Mouse (Mus musculus) stomach, embryonic 15.5 days (tissue): ENCODE measurements around the gene Wfs1. TPM values are rescaled to one million over a fixed set of nuclear protein-coding genes. Genes with fewer than 3 reads are reported as not detected.
"Not testable (repeated sequence)": the region's sequence is repeated elsewhere in the genome, so short reads cannot be mapped to it uniquely, and the experiment has no call there.

ENCODE experiments used
- ATAC-seq: fragments of 200-750 bp; cut with Nextera tagmentation; 2 replicates; pipeline ENCODE4 v1.8.0; 2017; ENCODE audit warnings: low read depth, moderate number of reproducible peaks, moderate TSS enrichment; ENCODE audit not compliant: insufficient read depth, low FRiP score
- H3K27ac ChIP-seq: fragments of 300-500 bp; sonication (generic); 2 replicates; pipeline ENCODE4 v1.5.1; 2015; ENCODE audit warnings: mild to moderate bottlenecking, inconsistent platforms
- H3K27me3 ChIP-seq: fragments of 300-500 bp; sonication (generic); replicated peaks from 2 replicates; pipeline ENCODE4 v1.6.1; 2015; ENCODE audit warnings: inconsistent platforms
- H3K36me3 ChIP-seq: fragments of 300-500 bp; sonication (generic); 2 replicates; pipeline ENCODE4 v1.6.1; 2015; ENCODE audit warnings: inconsistent platforms
- H3K4me1 ChIP-seq: fragments of 300-500 bp; sonication (generic); 2 replicates; pipeline ENCODE4 v1.6.1; 2015; ENCODE audit warnings: inconsistent platforms
- H3K4me2 ChIP-seq: fragments of 300-500 bp; sonication (generic); 2 replicates; pipeline ENCODE4 v1.6.1; 2015; ENCODE audit warnings: mild to moderate bottlenecking, inconsistent platforms
- H3K4me3 ChIP-seq: fragments of 300-500 bp; sonication (generic); replicated peaks from 2 replicates; pipeline ENCODE4 v1.5.1; 2015; ENCODE audit warnings: inconsistent platforms
- H3K9ac ChIP-seq: fragments of 300-500 bp; sonication (generic); 2 replicates; pipeline ENCODE4 v1.6.1; 2015; ENCODE audit warnings: inconsistent platforms
- H3K9me3 ChIP-seq: fragments of 300-500 bp; sonication (generic); 2 replicates; pipeline ENCODE4 v1.6.1; 2016; ENCODE audit warnings: inconsistent platforms
- WGBS: fragments of 180-500 bp; shearing (Covaris S2); methylation state at CpG from one replicate; pipeline ENCODE4 v1.1.7; 2015; 5-methylcytosine and 5-hydroxymethylcytosine counted together
- polyA plus RNA-seq: library from polyadenylated mRNA; unstranded; fragments of >200 nt; fragmentation: Nextera tagmentation; extraction: Ambion mirVana; gene quantifications from 2 replicates; pipeline ENCODE4 v1.2.1, GENCODE M21; 2015

The Wfs1 gene
- polyA plus RNA-seq, 1 experiment from 2014 or later = 10.8 TPM

DNA sequence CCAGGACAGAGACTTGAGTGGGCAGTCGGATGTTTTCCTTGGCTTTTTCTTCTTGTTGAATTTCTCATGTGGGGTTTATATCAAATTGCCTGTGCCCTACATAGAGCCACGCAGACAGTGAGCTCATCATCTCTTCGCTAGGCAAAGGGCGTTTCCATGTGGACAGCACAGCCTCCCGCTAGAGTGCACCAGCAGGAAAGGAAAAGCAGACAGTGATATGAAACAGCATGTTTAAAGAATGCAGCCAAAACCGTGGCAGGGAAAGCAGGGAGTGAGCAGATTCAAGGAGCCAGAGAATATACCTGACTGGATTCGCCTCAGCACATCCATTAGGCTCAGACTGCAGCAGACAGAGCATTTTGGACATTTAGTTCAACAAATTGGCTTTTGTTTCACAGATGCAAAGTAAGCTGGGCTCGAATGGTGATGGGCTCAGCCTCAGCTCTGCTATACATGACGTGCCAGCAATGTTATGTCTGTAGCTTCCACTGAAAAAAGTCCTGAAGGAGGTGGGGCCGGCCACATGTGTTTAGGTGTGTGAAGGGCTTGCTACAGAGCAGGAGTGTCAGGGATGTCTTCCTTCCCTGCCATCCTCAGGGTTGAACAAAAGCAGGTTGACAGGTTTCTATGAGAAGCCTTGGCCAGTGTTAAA lies 21.8 kb upstream of the Wfs1 start:
- no peaks in the 10 kb centered on the region for H3K27me3 ChIP-seq
- no peaks in the 10 kb centered on the region for H3K4me1 ChIP-seq
- H3K4me2 ChIP-seq = no peak overlapping the region
- no peak overlapping the region for H3K9ac ChIP-seq
- H3K36me3 ChIP-seq = no peaks in the 10 kb centered on the region
- H3K9me3 ChIP-seq = no peaks in the 10 kb centered on the region
- no peak for ATAC-seq
- WGBS = 72% methylated on average over 10 of the region's 10 CpGs
- no peak overlapping the region for H3K27ac ChIP-seq
- no peak overlapping the region for H3K4me3 ChIP-seq

DNA sequence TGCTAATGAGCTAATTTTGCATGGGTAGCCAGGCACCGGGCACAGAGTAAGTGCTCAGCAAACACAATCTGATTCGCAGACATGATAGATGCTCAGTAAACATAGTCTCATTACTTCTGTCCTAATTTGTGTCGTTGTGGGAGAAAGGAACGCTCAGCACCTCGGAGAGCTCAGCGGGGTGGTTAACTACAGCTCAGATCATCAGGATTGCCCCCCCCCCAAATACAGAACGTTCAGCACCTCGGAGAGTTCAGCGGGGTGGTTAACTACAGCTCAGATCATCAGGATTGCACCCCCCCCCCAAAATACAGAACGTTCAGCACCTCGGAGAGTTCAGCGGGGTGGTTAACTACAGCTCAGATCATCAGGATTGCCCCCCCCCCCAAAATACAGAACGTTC lies 20.8 kb upstream of the Wfs1 start:
- H3K4me1 ChIP-seq, H3K36me3 ChIP-seq, H3K4me2 ChIP-seq, H3K9me3 ChIP-seq, H3K9ac ChIP-seq, H3K4me3 ChIP-seq, ATAC-seq, H3K27ac ChIP-seq, H3K27me3 ChIP-seq: not testable (repeated sequence)
- WGBS = 22% methylated on average over 13 of the region's 13 CpGs

DNA sequence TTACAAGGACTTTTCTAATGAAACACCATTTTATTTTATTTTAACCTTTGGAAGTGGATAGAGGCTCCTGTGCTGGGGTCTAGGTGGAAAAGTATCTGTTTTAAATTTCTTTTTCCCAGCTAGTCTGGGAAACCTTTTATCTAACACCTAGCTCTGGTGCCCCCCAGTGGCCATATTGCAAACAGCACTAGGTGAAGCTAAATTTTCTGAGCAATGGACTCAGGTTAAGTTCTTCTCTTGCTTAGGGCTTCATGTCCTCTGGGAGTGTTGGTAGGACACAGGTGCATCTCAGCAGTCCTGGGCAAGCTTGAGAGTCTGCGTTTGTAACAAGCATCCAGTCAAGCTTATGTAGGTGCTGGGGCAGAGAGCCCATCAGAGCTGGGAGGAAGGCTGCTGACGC lies 13.0 kb upstream of the Wfs1 start:
- ATAC-seq = no peak
- H3K9me3 ChIP-seq = no peaks in the 10 kb centered on the region
- H3K27ac ChIP-seq = no peak overlapping the region
- no peaks in the 10 kb centered on the region for H3K4me1 ChIP-seq
- H3K4me2 ChIP-seq = no peak overlapping the region
- H3K4me3 ChIP-seq = no peak overlapping the region
- no peaks in the 10 kb centered on the region for H3K36me3 ChIP-seq
- no peaks in the 10 kb centered on the region for H3K27me3 ChIP-seq
- WGBS = 58% methylated on average over 2 of the region's 2 CpGs
- no peak overlapping the region for H3K9ac ChIP-seq

DNA sequence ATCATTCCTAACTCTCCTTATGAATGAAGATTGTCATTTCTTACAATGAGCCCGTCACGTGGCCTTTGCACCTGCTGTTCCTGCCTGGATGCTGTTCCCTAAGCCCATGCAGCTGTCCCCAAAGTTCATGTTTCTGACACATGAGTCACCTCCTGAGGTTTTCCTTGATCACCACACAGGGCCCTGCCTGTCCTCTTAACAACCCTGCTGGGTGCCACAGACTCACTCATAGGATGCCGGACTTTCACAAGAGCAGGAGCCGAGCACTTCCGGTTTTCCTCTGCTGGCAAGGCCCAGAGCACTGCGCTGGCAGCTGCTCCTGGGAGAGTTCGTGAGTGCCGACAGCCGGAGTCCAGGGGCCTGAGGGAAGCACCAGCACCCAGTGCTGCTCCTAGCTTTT lies 12.0 kb upstream of the Wfs1 start:
- H3K27me3 ChIP-seq = no peaks in the 10 kb centered on the region
- no peaks in the 10 kb centered on the region for H3K4me1 ChIP-seq
- ATAC-seq = no peak
- H3K4me3 ChIP-seq = no peak overlapping the region
- 85% methylated on average over 9 of the region's 9 CpGs for WGBS
- H3K9ac ChIP-seq = no peak overlapping the region
- H3K36me3 ChIP-seq = no peaks in the 10 kb centered on the region
- no peaks in the 10 kb centered on the region for H3K9me3 ChIP-seq
- H3K27ac ChIP-seq = no peak overlapping the region
- no peak overlapping the region for H3K4me2 ChIP-seq

DNA sequence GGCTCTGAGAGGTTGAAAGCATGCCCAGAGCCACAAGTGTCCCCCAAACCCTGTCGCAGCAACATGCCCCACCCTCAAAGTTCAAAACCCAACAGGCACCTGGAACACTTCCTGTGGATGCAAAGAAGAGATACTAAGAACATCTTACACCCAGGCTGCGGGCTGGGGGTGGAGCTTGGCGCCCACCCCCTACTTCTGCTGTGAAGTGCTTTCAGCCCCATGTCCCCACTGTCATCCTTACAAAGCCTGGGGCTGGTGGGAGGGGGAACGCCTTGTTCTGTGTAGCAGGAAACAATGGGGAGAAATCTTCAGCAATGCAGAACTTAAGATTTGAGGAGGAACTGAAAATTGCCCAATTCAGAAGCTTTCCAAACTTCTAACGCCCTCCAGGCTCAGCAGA lies 9.0 kb upstream of the Wfs1 start:
- ATAC-seq = no peak
- no peak overlapping the region for H3K9ac ChIP-seq
- no peaks in the 10 kb centered on the region for H3K4me1 ChIP-seq
- no peaks in the 10 kb centered on the region for H3K36me3 ChIP-seq
- no peak overlapping the region for H3K4me2 ChIP-seq
- no peaks in the 10 kb centered on the region for H3K27me3 ChIP-seq
- H3K4me3 ChIP-seq = no peak overlapping the region
- 43% methylated on average over 5 of the region's 5 CpGs for WGBS
- no peak overlapping the region for H3K27ac ChIP-seq
- no peaks in the 10 kb centered on the region for H3K9me3 ChIP-seq

DNA sequence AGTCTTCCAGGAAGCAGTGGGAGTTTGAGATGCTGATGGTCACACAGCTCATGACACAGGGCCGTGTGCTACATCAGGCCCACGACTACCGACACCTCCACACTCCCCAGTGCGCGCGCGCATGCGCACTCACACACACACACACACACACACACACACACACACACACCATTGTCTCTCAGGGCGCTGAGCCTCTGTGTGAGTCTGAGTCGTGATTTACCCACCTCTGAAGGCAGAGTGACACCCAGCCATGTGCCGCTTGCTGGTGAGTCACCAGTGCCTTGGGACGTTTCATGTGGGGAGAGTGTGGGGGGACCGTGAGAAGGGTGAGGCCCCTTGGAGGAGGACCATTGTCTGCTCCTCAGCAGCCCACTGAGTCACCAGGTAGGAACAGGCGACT lies 7.4 kb upstream of the Wfs1 start:
- WGBS = 80% methylated on average over 14 of the region's 14 CpGs
- Histone ChIP-seq H3K4me2 (no peak overlapping the region), H3K9ac (no peak overlapping the region), H3K36me3 (no peaks in the 10 kb centered on the region), H3K4me3 (no peak overlapping the region), H3K27ac (no peak overlapping the region), H3K9me3 (no peaks in the 10 kb centered on the region), H3K27me3 (no peaks in the 10 kb centered on the region), H3K4me1 (no peaks in the 10 kb centered on the region)
- ATAC-seq = no peak

DNA sequence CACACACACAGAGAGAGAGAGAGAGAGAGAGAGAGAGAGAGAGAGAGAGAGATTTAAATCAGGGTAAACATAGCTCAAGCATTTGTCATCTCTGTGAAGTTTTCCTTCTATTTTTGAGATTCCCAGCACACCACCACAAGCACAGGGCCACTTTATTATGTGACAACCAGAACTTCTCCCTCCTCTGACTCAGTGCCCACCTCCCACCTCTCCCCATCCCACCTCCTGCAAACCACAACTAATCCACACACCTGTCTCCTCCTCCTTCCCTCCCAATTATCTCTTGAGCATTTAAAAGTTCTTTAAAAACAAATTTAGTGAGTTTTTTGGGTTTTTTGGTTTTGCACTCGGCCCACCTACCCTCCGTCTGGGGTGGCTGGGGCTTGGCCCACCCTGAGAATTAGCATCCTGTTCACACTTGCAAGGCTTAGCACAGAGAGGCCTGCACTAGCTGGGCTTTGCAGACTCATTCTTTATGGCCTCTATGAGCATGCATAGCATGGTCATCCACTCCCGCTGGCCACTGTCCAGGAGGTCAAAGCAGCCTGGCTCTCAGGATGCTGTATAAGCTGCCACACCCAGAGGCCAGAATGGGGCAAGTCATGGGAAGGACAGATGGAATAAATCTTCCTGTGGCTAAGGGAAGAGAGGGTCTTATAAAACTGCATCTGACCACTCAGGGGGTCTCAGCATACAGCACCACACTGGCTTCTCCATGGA lies 1.8 kb upstream of the Wfs1 start:
- no peaks in the 10 kb centered on the region for H3K9me3 ChIP-seq
- H3K9ac ChIP-seq = no peak overlapping the region
- H3K27me3 ChIP-seq = no peaks in the 10 kb centered on the region
- WGBS = 77% methylated on average over 3 of the region's 3 CpGs
- no peak overlapping the region for H3K27ac ChIP-seq
- no peak for ATAC-seq
- no peaks in the 10 kb centered on the region for H3K36me3 ChIP-seq
- no peak overlapping the region for H3K4me3 ChIP-seq
- no peak overlapping the region for H3K4me2 ChIP-seq
- H3K4me1 ChIP-seq = 0 out of 2 replicates have a peak, but pooled peaks cover 13% of the 10 kb centered on the region

DNA sequence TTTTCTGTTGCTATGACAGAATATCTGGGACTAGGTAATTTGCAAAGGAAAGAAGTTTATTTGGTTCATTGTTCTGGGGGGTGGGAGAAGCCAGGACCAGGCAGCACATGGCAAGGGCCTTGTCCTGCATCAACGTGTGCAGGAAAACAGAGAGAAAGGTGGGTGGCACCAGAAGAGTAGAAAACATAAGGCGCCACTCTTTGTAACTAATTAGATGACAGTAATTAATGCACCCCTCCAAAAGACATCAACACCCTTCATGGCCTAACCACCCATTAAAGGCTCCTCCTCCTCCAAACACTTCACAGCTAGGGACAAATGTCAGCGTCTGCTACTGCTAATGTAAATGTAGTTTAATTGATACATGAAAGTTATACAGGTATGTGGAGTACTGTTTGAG lies 1.2 kb upstream of the Wfs1 start:
- Histone ChIP-seq H3K4me3 (no peak overlapping the region), H3K4me2 (no peak overlapping the region), H3K27ac (no peak overlapping the region), H3K36me3 (no peaks in the 10 kb centered on the region), H3K9ac (no peak overlapping the region), H3K27me3 (no peaks in the 10 kb centered on the region), H3K4me1 (0 out of 2 replicates have a peak, but pooled peaks cover 13% of the 10 kb centered on the region), H3K9me3 (no peaks in the 10 kb centered on the region)
- no peak for ATAC-seq
- 42% methylated on average over 3 of the region's 3 CpGs for WGBS

DNA sequence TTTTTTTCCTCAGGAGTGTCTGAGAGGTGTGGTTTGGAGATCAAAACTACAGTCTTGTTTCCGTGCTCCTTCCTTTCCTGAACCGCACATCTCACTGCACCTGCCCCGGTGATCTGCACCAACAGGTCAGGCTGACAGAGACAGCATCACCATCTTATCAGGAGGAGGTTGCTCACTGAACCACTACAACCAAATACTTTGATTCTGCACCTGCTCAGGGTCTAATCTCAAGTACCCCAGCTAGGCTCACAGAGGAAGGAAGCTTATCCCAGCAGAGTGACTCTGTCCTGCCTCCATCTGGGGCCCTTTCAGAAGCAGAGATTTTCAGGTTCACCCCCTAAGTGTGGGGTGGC lies 596 bp upstream of the Wfs1 start:
- WGBS = 6% methylated on average over 3 of the region's 3 CpGs
- Histone ChIP-seq H3K9me3 (no peaks in the 10 kb centered on the region), H3K4me2 (peak overlapping the region; percentile 97), H3K4me1 (0 out of 2 replicates have a peak, but pooled peaks cover 13% of the 10 kb centered on the region), H3K27ac (peak overlapping the region; percentile 81), H3K36me3 (no peaks in the 10 kb centered on the region), H3K9ac (no peak overlapping the region), H3K4me3 (peak overlapping the region; percentile 81), H3K27me3 (no peaks in the 10 kb centered on the region)
- no peak for ATAC-seq

DNA sequence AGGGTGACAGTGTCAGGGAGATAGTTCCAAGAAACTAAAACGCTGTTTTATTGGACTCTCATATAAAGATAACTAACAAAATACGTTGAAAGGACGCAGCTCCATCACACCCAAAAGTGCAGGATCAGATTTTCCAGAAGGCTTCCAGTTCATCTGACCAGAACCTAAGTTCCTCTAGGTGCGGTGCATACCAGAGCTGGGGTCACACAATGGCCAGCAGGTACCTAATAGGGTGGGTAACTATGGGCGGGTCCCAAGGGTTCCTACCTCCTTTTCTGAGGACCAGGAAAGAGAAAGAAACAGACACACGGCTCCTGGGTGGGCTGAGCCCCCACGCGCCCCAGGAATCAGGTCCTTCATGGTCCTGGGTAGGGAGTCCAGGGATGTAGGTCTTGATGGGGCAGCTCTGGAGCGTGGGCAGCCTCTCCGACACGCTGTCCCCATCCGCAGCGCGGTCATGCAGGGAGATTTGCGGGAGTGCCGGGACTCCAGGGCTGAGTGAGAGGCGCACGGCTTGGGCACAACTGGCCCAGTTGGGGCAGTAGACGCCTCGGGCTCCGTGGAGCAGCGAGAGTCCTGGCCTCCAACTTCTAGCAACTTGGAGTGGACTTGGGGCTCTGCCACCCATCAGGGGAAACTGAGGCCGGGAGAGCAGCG lies 753 bp downstream of the Wfs1 start:
- WGBS = 8% methylated on average over 24 of the region's 24 CpGs
- 0 out of 2 replicates have a peak, but pooled peaks have one; percentile 1 for ATAC-seq

DNA sequence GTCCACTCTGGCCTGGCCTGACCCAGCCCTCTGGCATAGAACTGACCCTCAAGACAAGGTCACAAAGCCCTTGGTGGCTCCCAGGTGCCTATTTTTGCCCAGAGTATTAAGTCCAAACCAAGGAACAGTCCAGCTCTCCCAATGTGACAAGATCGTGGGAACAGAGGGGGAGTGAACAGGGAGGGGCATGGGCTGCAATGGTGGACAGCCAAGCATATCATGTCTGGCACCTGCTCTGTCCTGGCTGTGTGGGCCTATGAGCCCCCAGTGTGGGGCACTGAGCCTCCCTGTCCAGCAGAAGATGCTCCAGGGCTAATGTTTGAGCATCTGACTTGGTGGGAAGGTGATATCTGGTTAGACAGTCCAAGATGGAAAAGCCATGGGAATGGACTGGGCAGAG lies 2.4 kb downstream of the Wfs1 start:
- H3K4me1 ChIP-seq = 0 out of 2 replicates have a peak, but pooled peaks cover 13% of the 10 kb centered on the region
- no peak overlapping the region for H3K9ac ChIP-seq
- no peak overlapping the region for H3K4me3 ChIP-seq
- ATAC-seq = no peak
- H3K27me3 ChIP-seq = no peaks in the 10 kb centered on the region
- H3K27ac ChIP-seq = no peak overlapping the region
- 76% methylated on average over 1 of the region's 1 CpGs for WGBS
- no peak overlapping the region for H3K4me2 ChIP-seq
- H3K36me3 ChIP-seq = peaks cover under 1% of the 10 kb centered on the region; the same call in 1 of the 2 replicates
- no peaks in the 10 kb centered on the region for H3K9me3 ChIP-seq

More for the DNA sequence above, 753 bp downstream of the Wfs1 start:
- Histone ChIP-seq H3K27ac (peak overlapping the region; percentile 72; the same call in 1 of the 2 replicates), H3K9me3 (no peaks in the 10 kb centered on the region), H3K4me2 (peak overlapping the region; percentile 97), H3K4me1 (0 out of 2 replicates have a peak, but pooled peaks cover 13% of the 10 kb centered on the region), H3K36me3 (no peaks in the 10 kb centered on the region), H3K27me3 (no peaks in the 10 kb centered on the region), H3K9ac (peak overlapping the region; percentile 58), H3K4me3 (peak overlapping the region; percentile 81)

DNA sequence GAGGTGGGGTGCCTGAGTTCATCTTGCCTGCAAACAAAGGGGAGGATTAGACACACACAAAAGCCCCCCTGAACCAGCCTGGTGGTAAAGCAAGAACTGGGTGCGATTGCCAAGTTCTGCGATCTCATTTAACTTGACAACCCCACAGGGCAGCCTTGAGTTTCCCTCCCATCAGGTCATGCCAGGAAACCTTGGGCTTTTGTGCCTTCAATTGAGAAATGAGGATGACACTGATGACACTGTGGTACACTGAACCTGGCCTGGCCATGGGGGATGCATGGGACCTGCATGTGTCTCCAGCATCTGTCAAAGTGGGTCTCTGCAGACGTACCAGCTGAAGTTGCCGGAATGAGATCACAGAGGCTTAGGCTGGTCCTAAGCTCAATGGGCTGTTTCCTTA lies 6.7 kb downstream of the Wfs1 start:
- Histone ChIP-seq H3K27ac (no peak overlapping the region), H3K4me1 (no peaks in the 10 kb centered on the region), H3K27me3 (no peaks in the 10 kb centered on the region), H3K36me3 (peaks cover 6% of the 10 kb centered on the region; the same call in 1 of the 2 replicates), H3K4me2 (no peak overlapping the region), H3K9me3 (no peaks in the 10 kb centered on the region), H3K9ac (no peak overlapping the region), H3K4me3 (no peak overlapping the region)
- ATAC-seq = no peak
- 84% methylated on average over 4 of the region's 4 CpGs for WGBS
